Mouse (Mus musculus): Measurements from ENCODE around the gene Cdc37. TPM values are rescaled to one million over a fixed set of nuclear protein-coding genes. Genes with fewer than 3 reads are reported as not detected.

Gene Cdc37
- polyA plus RNA-seq, 1 experiment: 91.1 TPM

DNA sequence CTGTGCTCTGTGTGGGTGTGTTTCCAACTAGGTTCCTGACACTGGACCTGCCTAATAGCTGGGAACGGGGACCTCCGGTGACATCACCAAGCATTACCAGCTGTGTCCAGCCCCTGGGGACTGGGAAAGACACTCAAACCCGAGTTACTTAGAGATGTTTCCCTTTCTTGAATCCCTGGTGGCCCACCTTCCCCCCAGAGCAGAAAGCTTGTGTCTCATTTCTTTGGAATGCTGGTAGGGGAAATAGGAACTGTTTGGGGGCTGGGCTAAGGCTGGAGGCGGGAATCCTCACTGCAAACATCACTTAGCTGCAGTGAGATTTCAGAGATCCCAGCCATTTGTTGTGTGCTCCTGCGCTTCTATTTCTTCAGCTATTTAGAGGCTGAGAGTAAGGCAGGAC lies 4.1 kb upstream of the Cdc37 start:
- Histone ChIP-seq H3K36me3 (ENCODE audit: control insufficient read depth, insufficient read depth, low read length) (no peaks in the 10 kb centered on the region), H3K27ac (ENCODE audit: control insufficient read depth, insufficient read depth, low read length) (no peak overlapping the region), H3K4me3 (ENCODE audit: control insufficient read depth, insufficient read depth, low read length) (no peak overlapping the region), H3K4me1 (replicated peaks; ENCODE audit: control insufficient read depth, insufficient read depth, low read length) (peaks cover 18% of the 10 kb centered on the region), H3K27me3 (ENCODE audit: control insufficient read depth, insufficient read depth, low read length) (no peaks in the 10 kb centered on the region; the same call in 1 of the 2 replicates)
- DNase-seq: no peak
- TF ChIP-seq CTCF (IDR thresholded peaks at IDR 0.05; ENCODE audit: borderline replicate concordance, control insufficient read depth, extremely low read depth, insufficient read depth, low read length, poor library complexity): no peak
- TF ChIP-seq POLR2A (IDR thresholded peaks at IDR 0.05; ENCODE audit: control insufficient read depth, extremely low read depth, insufficient read depth, low read length, poor library complexity): no peak
- WGBS: 67% methylated on average over 5 of the region's 5 CpGs

- DNase-seq: no peak
- no peak for TF ChIP-seq POLR2A (IDR thresholded peaks at IDR 0.05; ENCODE audit: control insufficient read depth, extremely low read depth, insufficient read depth, low read length, poor library complexity)
- no peak for TF ChIP-seq CTCF (IDR thresholded peaks at IDR 0.05; ENCODE audit: borderline replicate concordance, control insufficient read depth, extremely low read depth, insufficient read depth, low read length, poor library complexity)
These were observed 3.5 kb upstream of the Cdc37 start for GRCm38 (mm10) chr9:21153331-21153730.

GRCm38 (mm10) chr9:21152715-21153114 lies 2.9 kb upstream of the Cdc37 start:
- 2% methylated on average over 11 of the region's 11 CpGs for WGBS
- Histone ChIP-seq H3K4me3 (ENCODE audit: control insufficient read depth, insufficient read depth, low read length) (no peak overlapping the region), H3K4me1 (replicated peaks; ENCODE audit: control insufficient read depth, insufficient read depth, low read length) (peaks cover 27% of the 10 kb centered on the region), H3K27ac (ENCODE audit: control insufficient read depth, insufficient read depth, low read length) (no peak overlapping the region), H3K27me3 (ENCODE audit: control insufficient read depth, insufficient read depth, low read length) (no peaks in the 10 kb centered on the region; the same call in 1 of the 2 replicates), H3K36me3 (ENCODE audit: control insufficient read depth, insufficient read depth, low read length) (no peaks in the 10 kb centered on the region)
- peak; percentile 63 for DNase-seq
- TF ChIP-seq POLR2A (IDR thresholded peaks at IDR 0.05; ENCODE audit: control insufficient read depth, extremely low read depth, insufficient read depth, low read length, poor library complexity) (no peak), CTCF (IDR thresholded peaks at IDR 0.05; ENCODE audit: borderline replicate concordance, control insufficient read depth, extremely low read depth, insufficient read depth, low read length, poor library complexity) (peak; percentile 55; the same call in 1 of the 2 replicates)

More at GRCm38 (mm10) chr9:21153331-21153730, 3.5 kb upstream of the Cdc37 start:
- WGBS: 21% methylated on average over 12 of the region's 12 CpGs
- H3K4me1 ChIP-seq (replicated peaks; ENCODE audit: control insufficient read depth, insufficient read depth, low read length): peaks cover 21% of the 10 kb centered on the region
- no peak overlapping the region for H3K4me3 ChIP-seq (ENCODE audit: control insufficient read depth, insufficient read depth, low read length)
- no peak overlapping the region for H3K27ac ChIP-seq (ENCODE audit: control insufficient read depth, insufficient read depth, low read length)
- H3K27me3 ChIP-seq (ENCODE audit: control insufficient read depth, insufficient read depth, low read length): no peaks in the 10 kb centered on the region; the same call in 1 of the 2 replicates
- H3K36me3 ChIP-seq (ENCODE audit: control insufficient read depth, insufficient read depth, low read length): no peaks in the 10 kb centered on the region

DNA sequence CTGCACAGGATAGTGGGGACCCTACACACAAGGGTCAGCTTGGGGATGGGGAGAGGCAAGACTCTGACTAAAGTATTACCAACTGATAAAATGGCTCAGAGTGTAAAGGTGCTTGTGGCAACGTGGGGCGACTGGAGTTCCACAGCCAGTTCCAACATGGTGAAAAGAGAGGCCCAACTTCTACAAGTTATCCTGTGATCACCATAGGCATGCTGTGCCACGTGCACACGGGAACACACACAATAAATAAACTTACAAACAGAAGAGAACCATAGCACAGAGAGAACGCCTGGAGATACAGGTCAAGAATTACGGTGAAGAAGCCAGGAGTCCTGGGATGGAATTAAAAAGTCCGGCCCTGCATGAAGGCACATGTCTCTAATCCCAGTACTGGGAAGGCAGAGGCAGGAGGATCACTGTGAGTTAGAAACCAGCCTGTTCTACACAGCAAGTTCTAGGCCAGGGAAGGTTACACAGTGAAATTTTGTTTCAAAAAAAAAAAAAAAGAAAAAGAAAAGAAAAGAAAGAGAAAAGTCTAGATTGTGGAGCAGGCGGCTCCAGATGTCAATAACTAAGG lies 617 bp downstream of the Cdc37 start:
- 2% methylated on average over 8 of the region's 8 CpGs for WGBS
- H3K4me1 ChIP-seq (replicated peaks; ENCODE audit: control insufficient read depth, insufficient read depth, low read length): peaks cover 42% of the 10 kb centered on the region

DNA sequence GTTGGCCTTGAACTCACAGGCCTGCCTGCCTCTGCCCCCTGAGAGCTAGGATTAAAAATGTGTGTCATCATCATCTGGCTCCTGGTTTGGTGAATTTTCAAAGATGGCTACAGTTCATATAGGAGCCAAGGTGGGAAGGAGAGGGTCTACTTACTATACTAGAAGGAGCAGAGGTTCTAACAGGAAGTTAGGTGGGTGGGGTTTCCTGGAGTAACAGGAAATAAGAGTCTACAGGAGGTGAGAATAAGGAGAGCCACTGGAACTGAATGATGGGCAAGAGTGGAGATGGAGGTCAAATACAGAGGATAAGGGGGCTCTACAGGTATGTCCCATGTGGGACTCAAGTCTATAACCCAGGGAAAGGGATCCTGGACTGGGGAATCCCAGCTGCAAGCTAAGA lies 1.4 kb downstream of the Cdc37 start:
- TF ChIP-seq CTCF (IDR thresholded peaks at IDR 0.05; ENCODE audit: borderline replicate concordance, control insufficient read depth, extremely low read depth, insufficient read depth, low read length, poor library complexity): no peak
- no peak for TF ChIP-seq POLR2A (IDR thresholded peaks at IDR 0.05; ENCODE audit: control insufficient read depth, extremely low read depth, insufficient read depth, low read length, poor library complexity)
- Histone ChIP-seq H3K4me3 (ENCODE audit: control insufficient read depth, insufficient read depth, low read length) (no peak overlapping the region), H3K27ac (ENCODE audit: control insufficient read depth, insufficient read depth, low read length) (no peak overlapping the region), H3K4me1 (replicated peaks; ENCODE audit: control insufficient read depth, insufficient read depth, low read length) (peaks cover 41% of the 10 kb centered on the region), H3K36me3 (ENCODE audit: control insufficient read depth, insufficient read depth, low read length) (peaks cover 13% of the 10 kb centered on the region; the same call in 1 of the 2 replicates), H3K27me3 (ENCODE audit: control insufficient read depth, insufficient read depth, low read length) (no peaks in the 10 kb centered on the region; the same call in 1 of the 2 replicates)
- no peak for DNase-seq

More for the DNA sequence above, 617 bp downstream of the Cdc37 start:
- H3K36me3 ChIP-seq (ENCODE audit: control insufficient read depth, insufficient read depth, low read length): peaks cover 10% of the 10 kb centered on the region; the same call in 1 of the 2 replicates
- TF ChIP-seq CTCF (IDR thresholded peaks at IDR 0.05; ENCODE audit: borderline replicate concordance, control insufficient read depth, extremely low read depth, insufficient read depth, low read length, poor library complexity) (no peak), POLR2A (IDR thresholded peaks at IDR 0.05; ENCODE audit: control insufficient read depth, extremely low read depth, insufficient read depth, low read length, poor library complexity) (no peak)
- H3K27ac ChIP-seq (ENCODE audit: control insufficient read depth, insufficient read depth, low read length): 0 out of 2 replicates have a peak overlapping the region, but pooled peaks have one; percentile 22
- no peak for DNase-seq
- no peaks in the 10 kb centered on the region; the same call in 1 of the 2 replicates for H3K27me3 ChIP-seq (ENCODE audit: control insufficient read depth, insufficient read depth, low read length)
- H3K4me3 ChIP-seq (ENCODE audit: control insufficient read depth, insufficient read depth, low read length): peak overlapping the region; percentile 67

- TF ChIP-seq POLR2A (IDR thresholded peaks at IDR 0.05; ENCODE audit: control insufficient read depth, extremely low read depth, insufficient read depth, low read length, poor library complexity) (no peak), CTCF (IDR thresholded peaks at IDR 0.05; ENCODE audit: borderline replicate concordance, control insufficient read depth, extremely low read depth, insufficient read depth, low read length, poor library complexity) (no peak)
- H3K27ac ChIP-seq (ENCODE audit: control insufficient read depth, insufficient read depth, low read length): no peak overlapping the region
- H3K36me3 ChIP-seq (ENCODE audit: control insufficient read depth, insufficient read depth, low read length): peaks cover 26% of the 10 kb centered on the region
- 10% methylated on average over 10 of the region's 10 CpGs for WGBS
- no peaks in the 10 kb centered on the region for H3K27me3 ChIP-seq (ENCODE audit: control insufficient read depth, insufficient read depth, low read length)
- peak; percentile 53 for DNase-seq
- peak overlapping the region; percentile 7; the same call in 1 of the 2 replicates for H3K4me3 ChIP-seq (ENCODE audit: control insufficient read depth, insufficient read depth, low read length)
- H3K4me1 ChIP-seq (replicated peaks; ENCODE audit: control insufficient read depth, insufficient read depth, low read length): peaks cover 32% of the 10 kb centered on the region
These were observed 3.1 kb downstream of the Cdc37 start for GRCm38 (mm10) chr9:21146722-21147121.
